Mouse (Mus musculus) CH12.LX (cell line): Measurements from ENCODE around the gene Lekr1. TPM values are rescaled to one million over a fixed set of nuclear protein-coding genes. Genes with fewer than 3 reads are reported as not detected.

Source experiments
- DNase-seq: peaks from one replicate; pipeline ENCODE4 v3.0.0-alpha.2; 2013; ENCODE audit errors: extremely low read depth
- H3K27ac ChIP-seq: 2 replicates; pipeline ENCODE4 v1.5.1; 2012; ENCODE audit warnings: low read depth, mild to moderate bottlenecking, control low read depth, moderate library complexity; ENCODE audit not compliant: insufficient read depth
- H3K27me3 ChIP-seq: replicated peaks from 2 replicates; pipeline ENCODE3; 2012; ENCODE audit warnings: inconsistent platforms
- H3K36me3 ChIP-seq, 2 experiments: replicated peaks in 1 of 2; 2 replicates each; pipeline versions ENCODE3 to v1.6.1; 2012; ENCODE audit warnings: inconsistent platforms in 1 of 2, low read length in 1 of 2, mild to moderate bottlenecking in 1 of 2, mixed read lengths in 1 of 2, moderate library complexity in 1 of 2; ENCODE audit not compliant: control insufficient read depth in 1 of 2, insufficient read depth in 1 of 2
- H3K4me1 ChIP-seq, 2 experiments: 2 replicates each; pipeline ENCODE4 v1.6.1; 2012; ENCODE audit warnings: inconsistent platforms in 1 of 2, moderate library complexity in 1 of 2; ENCODE audit not compliant: insufficient read depth in 2 of 2, control insufficient read depth in 1 of 2
- H3K4me2 ChIP-seq: 2 replicates; pipeline ENCODE4 v1.6.1; 2012; ENCODE audit warnings: low read depth, mild to moderate bottlenecking, control low read depth; ENCODE audit not compliant: poor library complexity, insufficient read depth, severe bottlenecking
- H3K4me3 ChIP-seq, 3 experiments: fragments of 150-350 bp in 1 of 3; sonication (generic) in 1 of 3; replicated peaks in 1 of 3; 2 replicates each; pipeline versions ENCODE3 to v1.5.1; 2011 to 2012; ENCODE audit warnings: low read depth in 2 of 3, low read length in 2 of 3, mild to moderate bottlenecking in 2 of 3, moderate library complexity in 2 of 3, control low read depth in 1 of 3, improper control_type of control experiment in 1 of 3, inconsistent platforms in 1 of 3, mixed read lengths in 1 of 3; ENCODE audit not compliant: poor library complexity in 1 of 3
- H3K79me2 ChIP-seq: replicated peaks from 2 replicates; pipeline ENCODE4 v1.6.1; 2012; ENCODE audit warnings: mild to moderate bottlenecking, moderate library complexity; ENCODE audit not compliant: control insufficient read depth, poor library complexity, insufficient read depth, severe bottlenecking; ENCODE audit errors: extremely low read depth
- H3K9ac ChIP-seq: 2 replicates; pipeline ENCODE4 v1.6.1; 2012; ENCODE audit warnings: low read depth, mild to moderate bottlenecking, control low read depth, moderate library complexity; ENCODE audit not compliant: insufficient read depth
- H3K9me3 ChIP-seq: replicated peaks from 2 replicates; pipeline ENCODE3; 2012; ENCODE audit warnings: low read length, inconsistent platforms, mixed read lengths
- BHLHE40 ChIP-seq: IDR thresholded peaks from 2 replicates; pipeline ENCODE4 v1.6.1; 2011; ENCODE audit warnings: mild to moderate bottlenecking, low read depth, low read length, improper control_type of control experiment
- CHD1 ChIP-seq: IDR thresholded peaks from 2 replicates; pipeline ENCODE4 v1.6.1; 2012; ENCODE audit warnings: low read depth, low read length, improper control_type of control experiment, inconsistent platforms
- CHD2 ChIP-seq: IDR thresholded peaks from 2 replicates; pipeline ENCODE4 v1.6.1; 2011; ENCODE audit warnings: low read length, improper control_type of control experiment
- CTCF ChIP-seq, 2 experiments: IDR thresholded peaks in 1 of 2; conservative IDR thresholded peaks in 1 of 2; 2 replicates each; pipeline ENCODE4 v1.5.1; 2011 to 2012; ENCODE audit warnings: low read depth in 2 of 2, low read length in 2 of 2, improper control_type of control experiment in 1 of 2, inconsistent platforms in 1 of 2, mild to moderate bottlenecking in 1 of 2, moderate library complexity in 1 of 2
- E2F4 ChIP-seq: IDR thresholded peaks from 2 replicates; pipeline ENCODE4 v1.6.1; 2011; ENCODE audit warnings: low read depth, low read length, improper control_type of control experiment; ENCODE audit not compliant: insufficient replicate concordance
- GABPA ChIP-seq: IDR thresholded peaks from 2 replicates; pipeline ENCODE4 v1.6.1; 2012; ENCODE audit warnings: low read depth, low read length, improper control_type of control experiment, inconsistent platforms; ENCODE audit not compliant: insufficient replicate concordance
- HCFC1 ChIP-seq: IDR thresholded peaks from 2 replicates; pipeline ENCODE4 v1.6.1; 2012; ENCODE audit warnings: low read depth, mild to moderate bottlenecking, inconsistent platforms, low read length, improper control_type of control experiment
- IRF4 ChIP-seq: IDR thresholded peaks from 2 replicates; pipeline ENCODE4 v1.6.1; 2014; ENCODE audit warnings: low read depth, mild to moderate bottlenecking, inconsistent platforms, low read length, improper control_type of control experiment
- MAFK ChIP-seq: IDR thresholded peaks from 2 replicates; pipeline ENCODE4 v1.6.1; 2011; ENCODE audit warnings: low read length, improper control_type of control experiment; ENCODE audit not compliant: insufficient replicate concordance
- MAX ChIP-seq: IDR thresholded peaks from 2 replicates; pipeline ENCODE4 v1.6.1; 2011; ENCODE audit warnings: low read length, improper control_type of control experiment
- MEF2A ChIP-seq: IDR thresholded peaks from 2 replicates; pipeline ENCODE4 v1.6.1; 2014; ENCODE audit warnings: low read depth, mild to moderate bottlenecking, inconsistent platforms, low read length, improper control_type of control experiment, borderline replicate concordance
- MXI1 ChIP-seq: IDR thresholded peaks from 2 replicates; pipeline ENCODE4 v1.6.1; 2011; ENCODE audit warnings: mild to moderate bottlenecking, low read depth, low read length, improper control_type of control experiment
- MYC ChIP-seq: IDR thresholded peaks from 2 replicates; pipeline ENCODE4 v1.6.1; 2011; ENCODE audit warnings: low read depth, mild to moderate bottlenecking, improper control_type of control experiment, low read length
- POLR2A ChIP-seq: IDR thresholded peaks from 2 replicates; pipeline ENCODE4 v1.6.1; 2011; ENCODE audit warnings: low read depth, mild to moderate bottlenecking, improper control_type of control experiment, low read length
- POLR2AphosphoS2 ChIP-seq: IDR thresholded peaks from 2 replicates; pipeline ENCODE4 v1.6.1; 2011; ENCODE audit warnings: low read depth, low read length, improper control_type of control experiment
- RAD21 ChIP-seq: IDR thresholded peaks from 2 replicates; pipeline ENCODE4 v1.6.1; 2011; ENCODE audit warnings: low read depth, mild to moderate bottlenecking, low read length, improper control_type of control experiment, moderate library complexity
- RCOR1 ChIP-seq: conservative IDR thresholded peaks from 2 replicates; pipeline ENCODE4 v1.6.1; 2012; ENCODE audit warnings: low read depth, mild to moderate bottlenecking, inconsistent platforms, low read length, improper control_type of control experiment
- SMC3 ChIP-seq: IDR thresholded peaks from 2 replicates; pipeline ENCODE4 v1.6.1; 2011; ENCODE audit warnings: low read depth, low read length, improper control_type of control experiment
- TCF12 ChIP-seq: IDR thresholded peaks from 2 replicates; pipeline ENCODE4 v1.6.1; 2014; ENCODE audit warnings: low read depth, mild to moderate bottlenecking, inconsistent platforms, low read length, improper control_type of control experiment
- USF2 ChIP-seq: conservative IDR thresholded peaks from 2 replicates; pipeline ENCODE4 v1.6.1; 2011; ENCODE audit warnings: low read depth, low read length, improper control_type of control experiment
- ZC3H11A ChIP-seq: IDR thresholded peaks from 2 replicates; pipeline ENCODE4 v1.6.1; 2012; ENCODE audit warnings: low read depth, mild to moderate bottlenecking, inconsistent platforms, low read length, improper control_type of control experiment
- ZKSCAN1 ChIP-seq: IDR thresholded peaks from 2 replicates; pipeline ENCODE4 v1.6.1; 2012; ENCODE audit warnings: low read depth, inconsistent platforms, low read length, improper control_type of control experiment, borderline replicate concordance
- ZMIZ1 ChIP-seq: IDR thresholded peaks from 2 replicates; pipeline ENCODE4 v1.6.1; 2012; ENCODE audit warnings: low read depth, mild to moderate bottlenecking, inconsistent platforms, low read length, improper control_type of control experiment
- ZNF384 ChIP-seq: IDR thresholded peaks from 2 replicates; pipeline ENCODE4 v1.6.1; 2012; ENCODE audit warnings: low read depth, low read length, improper control_type of control experiment, inconsistent platforms
- dilution Hi-C: fragments of 300-500 bp; cut with MboI; formaldehyde crosslinking; loops from 2 replicates; pipeline ENCODE4 v1.14.3; 2020; ENCODE audit warnings: low sequenced_read_pairs; ENCODE audit not compliant: extremely low pct_unique_long_range_greater_than_20kb, extremely low pct_ligation_motif_present
- in situ Hi-C: fragments of 300-500 bp; cut with MboI; formaldehyde crosslinking; loops from 3 replicates; pipeline ENCODE4 v1.14.3; 2019; ENCODE audit warnings: low sequenced_read_pairs, low pct_ligation_motif_present, low pct_unique_long_range_greater_than_20kb, mixed read lengths
- polyA plus RNA-seq: library from polyadenylated mRNA; unstranded; fragments of >175 nt; gene quantifications from 2 replicates; pipeline ENCODE4 v1.2.1, GENCODE M21; 2012; ENCODE audit warnings: low read depth; ENCODE audit not compliant: insufficient read length
- total RNA-seq, 2 experiments: library from RNA; depleted of rRNA; stranded (reverse); fragments of 300-350 nt in 1 of 2; fragments of >200 nt in 1 of 2; gene quantifications; 2 replicates each; pipeline ENCODE4 v1.2.3; 2012 to 2014

Gene Lekr1
- total and polyA plus RNA-seq, 3 experiments, result 0.17 to 1.4 (median 0.47) TPM

DNA sequence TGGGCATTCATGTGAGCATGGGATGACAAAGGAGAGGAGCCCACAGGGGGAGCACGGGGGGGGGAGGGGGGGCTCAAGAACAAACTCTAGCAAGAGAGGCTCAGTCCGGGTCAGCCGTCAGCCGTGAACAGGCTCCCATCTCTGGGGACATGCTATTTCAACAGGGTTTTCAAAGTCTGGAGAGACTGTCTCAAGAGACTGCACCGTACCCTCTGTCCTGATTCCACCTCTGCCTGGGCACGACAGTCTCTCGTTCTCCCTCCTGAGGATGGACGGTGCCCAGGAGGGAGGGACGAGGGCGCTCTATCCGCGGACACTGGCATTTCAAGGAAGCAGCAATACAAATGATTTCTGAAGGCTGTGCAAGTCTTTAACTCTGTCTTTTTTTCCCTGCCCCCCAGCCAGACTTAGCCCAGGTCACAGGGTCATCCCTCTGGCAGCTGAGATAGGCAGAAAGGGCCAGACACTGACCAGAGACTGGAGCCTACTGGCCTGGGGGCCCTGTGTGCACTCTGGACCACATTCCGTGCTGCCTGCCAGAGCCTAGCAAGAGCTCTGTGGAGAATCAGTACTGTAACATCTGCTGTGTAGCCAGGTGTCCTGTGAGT is 192.8 kb downstream of the Lekr1 start:
- Histone ChIP-seq H3K4me2 (no peak overlapping the region), H3K36me3 (no peaks in the 10 kb centered on the region), H3K4me3 (no peak overlapping the region), H3K9ac (no peak overlapping the region), H3K27me3 (no peaks in the 10 kb centered on the region), H3K27ac (no peak overlapping the region), H3K4me1 (peaks cover 2 to 29% of the 10 kb centered on the region in 2 experiments; a peak in 3 of 4 replicates), H3K9me3 (no peaks in the 10 kb centered on the region), H3K79me2 (no peaks in the 10 kb centered on the region)
- dilution Hi-C loops, result no loop called here
- in situ Hi-C loops, result loop anchor here (25.0 kb wide), 1 partner anchor 322 kb away; the partner anchor contains the start of gene Tiparp
- TF ChIP-seq CHD2, result no peak
- TF ChIP-seq GABPA, result no peak
- no peak for TF ChIP-seq USF2
- no peak for TF ChIP-seq TCF12
- no peak for TF ChIP-seq RAD21
- TF ChIP-seq MXI1, result no peak
- no peak for TF ChIP-seq MAX
- no peak for TF ChIP-seq ZNF384
- TF ChIP-seq MYC, result no peak
- no peak for TF ChIP-seq POLR2AphosphoS2
- no peak for TF ChIP-seq POLR2A
- TF ChIP-seq RCOR1, result no peak
- TF ChIP-seq E2F4, result no peak
- no peak for TF ChIP-seq BHLHE40
- TF ChIP-seq ZMIZ1, result no peak
- no peak for DNase-seq

DNA sequence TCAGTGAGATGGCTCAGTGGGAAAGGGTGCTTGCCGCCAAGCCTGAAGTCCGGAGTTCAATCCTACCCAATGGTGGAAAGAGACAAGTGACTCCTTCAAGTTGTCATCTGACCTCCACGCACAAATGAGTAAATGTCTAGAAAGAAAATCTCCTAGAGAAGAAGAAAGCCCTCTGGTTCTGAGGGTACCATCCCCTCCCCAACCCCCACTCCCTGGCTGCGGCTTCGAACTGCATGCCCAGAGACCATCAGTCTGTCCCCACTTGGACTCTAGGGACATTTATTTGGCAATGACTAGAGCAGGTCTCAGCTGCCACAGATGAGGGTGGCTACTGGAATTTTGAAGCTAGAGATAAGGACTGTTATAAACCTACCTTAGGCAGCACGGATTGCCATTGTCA is 193.7 kb downstream of the Lekr1 start:
- Histone ChIP-seq H3K79me2 (no peaks in the 10 kb centered on the region), H3K4me3 (no peak overlapping the region), H3K4me1 (peaks cover 2 to 21% of the 10 kb centered on the region in 2 experiments; a peak in 3 of 4 replicates), H3K27me3 (no peaks in the 10 kb centered on the region), H3K9me3 (no peaks in the 10 kb centered on the region), H3K9ac (no peak overlapping the region), H3K4me2 (no peak overlapping the region), H3K27ac (no peak overlapping the region), H3K36me3 (no peaks in the 10 kb centered on the region)
- TF ChIP-seq CTCF (conservative IDR thresholded peaks at IDR 0.05 in 1 of 2, IDR thresholded peaks at IDR 0.05 in 1 of 2; ENCODE audit: low read depth in 2 of 2, low read length in 2 of 2), result no peak
- no peak for TF ChIP-seq ZC3H11A
- TF ChIP-seq MAFK, result no peak
- TF ChIP-seq BHLHE40, result no peak
- TF ChIP-seq E2F4, result no peak
- TF ChIP-seq RAD21, result no peak
- TF ChIP-seq CHD1, result no peak
- TF ChIP-seq MEF2A, result no peak
- TF ChIP-seq TCF12, result no peak
- TF ChIP-seq HCFC1, result no peak
- TF ChIP-seq USF2, result no peak
- TF ChIP-seq POLR2A, result no peak
- TF ChIP-seq SMC3, result no peak
- no peak for TF ChIP-seq MXI1
- TF ChIP-seq IRF4, result no peak
- TF ChIP-seq ZKSCAN1, result no peak
- dilution Hi-C loops, result no loop called here
- in situ Hi-C loops, result loop anchor here (25.0 kb wide), 1 partner anchor 322 kb away; the partner anchor contains the start of gene Tiparp
- DNase-seq, result no peak
